Mouse (Mus musculus) embryonic facial prominence, embryonic 10.5 days (tissue): Measurements from ENCODE around the gene Lyz1. TPM values are rescaled to one million over a fixed set of nuclear protein-coding genes. Genes with fewer than 3 reads are reported as not detected.
A peak's percentile ranks its signal among the peaks of the same experiment; 100 is the strongest.
"Not testable (repeated sequence)": the region's sequence is repeated elsewhere in the genome, so short reads cannot be mapped to it uniquely, and the experiment has no call there.

ENCODE experiments used
- DNase-seq: peaks from one replicate; pipeline ENCODE4 v3.0.0-alpha.2; 2017; ENCODE audit warnings: low spot score
- H3K27ac ChIP-seq: fragments of 300-500 bp; sonication (generic); replicated peaks from 2 replicates; pipeline ENCODE4 v1.5.1; 2016; ENCODE audit warnings: mild to moderate bottlenecking
- H3K27me3 ChIP-seq: fragments of 300-500 bp; sonication (generic); replicated peaks from 2 replicates; pipeline ENCODE4 v1.6.1; 2016; ENCODE audit warnings: low read depth, mild to moderate bottlenecking; ENCODE audit not compliant: poor library complexity, severe bottlenecking
- H3K36me3 ChIP-seq: fragments of 300-500 bp; sonication (generic); replicated peaks from 2 replicates; pipeline ENCODE4 v1.6.1; 2016; ENCODE audit warnings: mild to moderate bottlenecking, moderate library complexity
- H3K4me1 ChIP-seq: fragments of 300-500 bp; sonication (generic); 2 replicates; pipeline ENCODE4 v1.6.1; 2016
- H3K4me3 ChIP-seq: fragments of 300-500 bp; sonication (generic); 2 replicates; pipeline ENCODE4 v1.5.1; 2016; ENCODE audit warnings: mild to moderate bottlenecking, moderate library complexity
- H3K9me3 ChIP-seq: fragments of 300-500 bp; sonication (generic); 2 replicates; pipeline ENCODE4 v1.6.1; 2016; ENCODE audit warnings: mild to moderate bottlenecking
- WGBS: fragments of 180-500 bp; shearing (Covaris S2); methylation state at CpG from one replicate; pipeline ENCODE4 v1.1.7; 2016; 5-methylcytosine and 5-hydroxymethylcytosine counted together
- polyA plus RNA-seq: library from polyadenylated mRNA; unstranded; fragments of >200 nt; fragmentation: Nextera tagmentation; extraction: Ambion mirVana; gene quantifications from 2 replicates; pipeline ENCODE4 v1.2.1, GENCODE M21; 2016

The Lyz1 gene
- polyA plus RNA-seq, 1 experiment from 2014 or later = not detected

DNA sequence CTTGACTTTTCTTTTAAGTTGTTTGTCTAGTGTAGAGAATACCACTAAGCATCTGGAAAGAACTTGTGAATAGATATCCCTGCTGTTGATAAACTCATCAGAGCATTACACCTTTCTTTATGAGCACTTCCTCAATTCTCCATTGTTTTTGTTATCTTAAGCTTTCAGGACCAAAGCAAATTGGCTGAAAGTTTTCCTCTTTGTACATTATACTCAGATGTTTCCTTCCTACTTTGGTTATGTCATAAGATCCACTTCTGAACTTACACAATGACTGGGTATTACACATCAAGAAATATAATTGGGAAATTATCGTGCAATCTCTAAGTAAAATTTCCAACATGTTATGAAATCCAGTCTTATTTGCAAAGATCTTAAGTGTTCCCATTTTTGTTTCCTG is 9.0 kb upstream of the Lyz1 start:
- H3K27me3 ChIP-seq = no peaks in the 10 kb centered on the region
- no peaks in the 10 kb centered on the region for H3K36me3 ChIP-seq
- no peak for DNase-seq
- H3K4me3 ChIP-seq = no peak overlapping the region
- WGBS = 93% methylated on average over 1 of the region's 1 CpGs
- no peaks in the 10 kb centered on the region for H3K4me1 ChIP-seq
- H3K9me3 ChIP-seq = no peaks in the 10 kb centered on the region
- H3K27ac ChIP-seq = no peak overlapping the region

DNA sequence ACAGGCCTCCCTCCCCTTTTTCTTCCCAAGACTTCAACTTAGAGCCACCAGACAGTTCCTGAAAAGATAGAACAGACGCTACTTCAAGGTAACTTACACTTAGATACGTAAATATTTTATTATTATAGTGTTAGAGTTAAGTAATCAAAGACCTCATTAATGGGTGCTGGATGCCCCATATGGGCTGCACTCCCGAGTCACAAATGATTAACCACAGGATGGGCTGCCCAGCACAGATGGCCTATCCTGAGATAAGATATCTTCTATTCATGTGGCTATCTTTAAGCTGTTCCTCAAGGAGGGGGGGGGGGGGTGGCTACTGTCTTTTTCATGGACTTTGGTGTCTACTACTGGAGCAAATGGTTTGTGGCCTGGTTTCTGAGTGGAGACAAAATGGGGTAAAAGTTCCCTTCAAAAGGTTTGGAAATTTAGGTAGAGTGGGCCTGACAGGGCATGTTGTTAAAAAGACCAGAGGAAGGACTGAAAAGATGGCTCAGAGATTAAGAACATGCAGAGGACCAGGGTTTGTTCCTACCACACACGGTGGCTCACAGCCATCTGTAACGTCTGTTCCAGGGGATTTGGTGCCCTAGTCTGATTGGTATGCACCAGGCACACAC is 7.3 kb upstream of the Lyz1 start:
- 90% methylated on average over 5 of the region's 5 CpGs for WGBS
- Histone ChIP-seq H3K36me3 (no peaks in the 10 kb centered on the region), H3K4me3 (no peak overlapping the region), H3K9me3 (no peaks in the 10 kb centered on the region), H3K27ac (no peak overlapping the region), H3K27me3 (no peaks in the 10 kb centered on the region), H3K4me1 (no peaks in the 10 kb centered on the region)
- no peak for DNase-seq

DNA sequence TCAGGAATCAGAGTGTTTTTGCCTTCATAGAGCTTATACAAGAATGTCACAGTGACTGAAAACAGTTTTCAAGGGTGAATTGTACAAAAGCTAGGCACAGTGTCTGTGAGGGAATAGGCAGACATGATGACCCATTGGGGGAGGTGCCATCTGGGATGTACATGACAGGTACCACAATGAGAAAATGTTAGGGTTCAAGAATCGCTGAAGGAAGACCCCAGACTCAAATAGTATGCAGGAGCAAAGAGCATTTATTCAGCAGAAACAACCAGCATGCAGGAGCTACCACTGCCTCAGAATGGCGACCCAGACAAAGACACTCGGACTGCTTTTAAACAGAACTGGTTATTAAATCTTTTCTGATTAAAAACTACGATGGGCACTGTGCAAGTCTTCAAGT is 6.4 kb upstream of the Lyz1 start:
- no peak for DNase-seq
- Histone ChIP-seq H3K27ac (no peak overlapping the region), H3K27me3 (no peaks in the 10 kb centered on the region), H3K4me1 (no peaks in the 10 kb centered on the region), H3K36me3 (no peaks in the 10 kb centered on the region), H3K4me3 (no peak overlapping the region), H3K9me3 (no peaks in the 10 kb centered on the region)
- 91% methylated on average over 4 of the region's 4 CpGs for WGBS

GRCm38 (mm10) chr10:117298336-117298735 is 5.7 kb upstream of the Lyz1 start:
- Histone ChIP-seq H3K4me1 (no peaks in the 10 kb centered on the region), H3K27ac (no peak overlapping the region), H3K27me3 (no peaks in the 10 kb centered on the region), H3K4me3 (no peak overlapping the region), H3K36me3 (no peaks in the 10 kb centered on the region), H3K9me3 (no peaks in the 10 kb centered on the region)
- WGBS = 86% methylated on average over 6 of the region's 6 CpGs
- DNase-seq = no peak

DNA sequence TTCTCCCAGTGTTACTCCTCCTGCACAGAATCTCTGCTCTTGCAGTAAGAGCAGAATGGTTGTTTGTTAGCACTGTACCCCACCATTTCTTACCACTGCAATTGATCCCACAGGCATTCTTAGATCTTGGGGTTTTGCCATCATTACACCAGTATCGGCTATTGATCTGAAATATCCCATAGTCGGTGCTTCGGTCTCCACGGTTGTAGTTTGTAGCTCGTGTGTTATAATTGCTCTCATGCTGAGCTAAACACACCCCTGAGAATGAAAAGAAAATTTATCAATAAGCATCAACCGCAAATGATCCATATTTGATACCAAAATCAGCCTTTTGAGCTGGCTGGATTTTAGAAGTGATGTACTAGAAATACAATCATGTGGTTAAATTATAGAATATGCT is 1.7 kb downstream of the Lyz1 start:
- not testable (repeated sequence) for H3K36me3 ChIP-seq

DNA sequence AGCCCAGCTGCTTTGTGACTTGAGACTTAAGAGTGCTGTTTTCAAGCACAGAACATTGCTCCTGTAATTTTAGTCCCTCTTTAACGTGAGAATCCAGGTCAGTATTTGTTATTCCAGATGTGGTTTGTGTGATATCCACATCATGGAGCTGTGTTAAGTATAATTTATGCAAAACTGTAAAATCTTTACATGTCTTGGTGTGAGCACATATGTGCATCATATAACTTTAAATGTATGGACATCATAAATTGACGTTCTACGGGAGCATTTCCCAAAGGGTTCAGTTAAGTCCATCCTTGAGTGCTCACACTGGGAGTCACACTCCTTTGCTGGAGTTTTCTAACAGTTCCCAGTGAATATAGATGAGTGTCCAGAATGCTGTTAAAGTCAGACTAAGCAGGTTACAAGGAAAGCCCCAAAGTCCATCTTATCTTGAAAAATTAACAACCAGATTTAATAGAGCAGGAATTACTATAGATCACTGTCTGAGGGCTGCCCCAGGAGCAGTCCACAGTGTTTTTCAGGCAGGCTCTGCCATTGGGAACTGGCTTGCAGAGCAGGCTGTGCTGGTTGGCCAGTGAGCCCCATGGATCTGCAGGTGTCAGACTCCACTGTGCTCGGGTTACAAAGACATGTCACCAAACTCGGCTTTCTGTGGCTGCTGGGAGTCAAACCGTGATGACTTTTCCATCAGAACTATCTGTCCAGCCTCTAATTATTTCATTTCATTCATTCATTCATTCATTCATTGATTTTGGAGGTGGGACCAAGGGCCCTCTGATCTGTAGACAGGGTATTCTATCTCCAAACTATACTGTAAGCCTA is 2.4 kb downstream of the Lyz1 start:
- WGBS = 54% methylated on average over 6 of the region's 6 CpGs
- DNase-seq = peak; percentile 13
- Histone ChIP-seq H3K27ac (no peak overlapping the region), H3K4me3 (no peak overlapping the region), H3K4me1 (no peaks in the 10 kb centered on the region), H3K36me3 (no peaks in the 10 kb centered on the region), H3K9me3 (no peaks in the 10 kb centered on the region), H3K27me3 (no peaks in the 10 kb centered on the region)

More for the DNA sequence above, 1.7 kb downstream of the Lyz1 start:
- H3K4me1 ChIP-seq, DNase-seq, H3K9me3 ChIP-seq, H3K27me3 ChIP-seq, H3K27ac ChIP-seq, H3K4me3 ChIP-seq: not testable (repeated sequence)
- 90% methylated on average over 6 of the region's 6 CpGs for WGBS

- not testable (repeated sequence) for H3K4me3 ChIP-seq, H3K27me3 ChIP-seq, H3K9me3 ChIP-seq, DNase-seq, H3K4me1 ChIP-seq, H3K36me3 ChIP-seq, H3K27ac ChIP-seq
- whole genome bisulfite sequencing = 91% methylated on average over 5 of the region's 5 CpGs
Observed at GRCm38 (mm10) chr10:117289034-117289505, 3.6 kb downstream of the Lyz1 start.

- no peaks in the 10 kb centered on the region for H3K27me3 ChIP-seq
- no peaks in the 10 kb centered on the region for H3K4me1 ChIP-seq
- H3K36me3 ChIP-seq = no peaks in the 10 kb centered on the region
- no peak overlapping the region for H3K27ac ChIP-seq
- no peaks in the 10 kb centered on the region for H3K9me3 ChIP-seq
- DNase-seq = no peak
- no peak overlapping the region for H3K4me3 ChIP-seq
- 91% methylated on average over 9 of the region's 9 CpGs for WGBS
Observed at GRCm38 (mm10) chr10:117288197-117289033, 4.3 kb downstream of the Lyz1 start.

- Histone ChIP-seq H3K27ac (no peak overlapping the region), H3K4me3 (no peak overlapping the region), H3K27me3 (no peaks in the 10 kb centered on the region), H3K36me3 (no peaks in the 10 kb centered on the region), H3K9me3 (no peaks in the 10 kb centered on the region), H3K4me1 (no peaks in the 10 kb centered on the region)
- no peak for DNase-seq
- WGBS = 84% methylated on average over 3 of the region's 3 CpGs
Observed at GRCm38 (mm10) chr10:117287226-117287850, 5.3 kb downstream of the Lyz1 start.

- Histone ChIP-seq H3K27ac (no peak overlapping the region), H3K36me3 (no peaks in the 10 kb centered on the region), H3K4me3 (no peak overlapping the region), H3K9me3 (no peaks in the 10 kb centered on the region), H3K27me3 (no peaks in the 10 kb centered on the region), H3K4me1 (no peaks in the 10 kb centered on the region)
- no peak for DNase-seq
- 89% methylated on average over 6 of the region's 6 CpGs for WGBS
Observed at GRCm38 (mm10) chr10:117286366-117286970, 6.2 kb downstream of the Lyz1 start.

GRCm38 (mm10) chr10:117285584-117285983 is 7.1 kb downstream of the Lyz1 start:
- DNase-seq, H3K36me3 ChIP-seq, H3K27ac ChIP-seq, H3K9me3 ChIP-seq, H3K4me1 ChIP-seq, H3K27me3 ChIP-seq, H3K4me3 ChIP-seq: not testable (repeated sequence)
- WGBS = 82% methylated on average over 5 of the region's 7 CpGs
